Mouse (Mus musculus) CH12.LX (cell line): ENCODE measurements at regions not wholly inside any gene's neighbourhood (a gene's known extent, or its start where the extent isn't known, plus 50 kb on each side); places are given as distances from the start of the nearest gene placed in this dataset.

Source experiments
- CTCF ChIP-seq, 2 experiments: IDR thresholded peaks in 1 of 2; conservative IDR thresholded peaks in 1 of 2; 2 replicates each; pipeline ENCODE4 v1.5.1; 2011 to 2012; ENCODE audit warnings: low read depth in 2 of 2, low read length in 2 of 2, improper control_type of control experiment in 1 of 2, inconsistent platforms in 1 of 2, mild to moderate bottlenecking in 1 of 2, moderate library complexity in 1 of 2
- ETS1 ChIP-seq: conservative IDR thresholded peaks from 2 replicates; pipeline ENCODE4 v1.6.1; 2012; ENCODE audit warnings: low read depth, mild to moderate bottlenecking, inconsistent platforms, low read length, improper control_type of control experiment, moderate library complexity
- GABPA ChIP-seq: IDR thresholded peaks from 2 replicates; pipeline ENCODE4 v1.6.1; 2012; ENCODE audit warnings: low read depth, low read length, improper control_type of control experiment, inconsistent platforms; ENCODE audit not compliant: insufficient replicate concordance
- MAX ChIP-seq: IDR thresholded peaks from 2 replicates; pipeline ENCODE4 v1.6.1; 2011; ENCODE audit warnings: low read length, improper control_type of control experiment
- POLR2A ChIP-seq: IDR thresholded peaks from 2 replicates; pipeline ENCODE4 v1.6.1; 2011; ENCODE audit warnings: low read depth, mild to moderate bottlenecking, improper control_type of control experiment, low read length
- TCF12 ChIP-seq: IDR thresholded peaks from 2 replicates; pipeline ENCODE4 v1.6.1; 2014; ENCODE audit warnings: low read depth, mild to moderate bottlenecking, inconsistent platforms, low read length, improper control_type of control experiment
- UBTF ChIP-seq: IDR thresholded peaks from 2 replicates; pipeline ENCODE4 v1.6.1; 2012; ENCODE audit warnings: low read depth, mild to moderate bottlenecking, inconsistent platforms, low read length, improper control_type of control experiment, moderate library complexity
- USF1 ChIP-seq: IDR thresholded peaks from 2 replicates; pipeline ENCODE4 v1.6.1; 2014; ENCODE audit warnings: low read depth, mild to moderate bottlenecking, inconsistent platforms, low read length, improper control_type of control experiment
- ZKSCAN1 ChIP-seq: IDR thresholded peaks from 2 replicates; pipeline ENCODE4 v1.6.1; 2012; ENCODE audit warnings: low read depth, inconsistent platforms, low read length, improper control_type of control experiment, borderline replicate concordance

GRCm38 (mm10) chr1:89257945-89258344 is 187.7 kb downstream of the Sh3bp4 start:
- TF ChIP-seq USF1 = no peak
- no peak for TF ChIP-seq TCF12
- no peak for TF ChIP-seq GABPA
- no peak for TF ChIP-seq ETS1
- TF ChIP-seq CTCF (conservative IDR thresholded peaks at IDR 0.05 in 1 of 2, IDR thresholded peaks at IDR 0.05 in 1 of 2; ENCODE audit: low read depth in 2 of 2, low read length in 2 of 2) = no peak
- no peak for TF ChIP-seq MAX
- no peak for TF ChIP-seq ZKSCAN1
- no peak for TF ChIP-seq POLR2A
- no peak for TF ChIP-seq UBTF
